ENCODE assay signal across 24 mouse cellular contexts in genomic region chr8:36342650-36343049, GRCm38 (mm10).
"Had no signal": no experiment of that assay in that cellular context is flagged by ENCODE, and none has a peak within 500 bp of the region (broad histone marks: within the 10 kb centered on the region; RNA-seq: fewer than 3 reads in every experiment).

No protein-coding gene starts in this region.

- DNase-seq: gastrocnemius, adult 2 months; gastrocnemius, postnatal 10 days; gastrocnemius, postnatal 25 days; heart, adult 2 months; heart, postnatal 10 days; heart, postnatal 4 days; kidney, adult 8-10 months; kidney, postnatal 14 days; liver; liver, embryonic 13.5 days had no signal

- ATAC-seq: forebrain, embryonic 16.5 days; inflammation-experienced regulatory T-cells, adult 6 months; intestine, embryonic 15.5 days; intestine, postnatal 0 days had no signal

- H3K9me3 ChIP-seq: heart, embryonic 10.5 days; heart, embryonic 12.5 days; hindbrain, embryonic 10.5 days; hindbrain, embryonic 12.5 days; intestine, embryonic 15.5 days; limb, embryonic 10.5 days; limb, embryonic 12.5 days; liver, embryonic 13.5 days had no signal

- H3K4me3 ChIP-seq: gastrocnemius, adult 2 months; heart, adult 2 months; heart, embryonic 10.5 days; heart, embryonic 12.5 days; hindbrain, embryonic 10.5 days; hindbrain, embryonic 12.5 days; intestine, embryonic 15.5 days; layer of hippocampus, adult 2 months; left cerebral cortex, adult 2 months; limb, embryonic 10.5 days; limb, embryonic 12.5 days; liver, embryonic 13.5 days had no signal

- H3K36me3 ChIP-seq: heart, embryonic 10.5 days; heart, embryonic 12.5 days; hindbrain, embryonic 10.5 days; hindbrain, embryonic 12.5 days; intestine, embryonic 15.5 days; limb, embryonic 10.5 days; limb, embryonic 12.5 days; liver, embryonic 13.5 days had no signal

- H3K27ac ChIP-seq: gastrocnemius, adult 2 months; heart, adult 2 months; heart, embryonic 10.5 days; hindbrain, embryonic 10.5 days; hindbrain, embryonic 12.5 days; hindbrain, embryonic 14.5 days; intestine, embryonic 15.5 days; layer of hippocampus, adult 2 months; left cerebral cortex, adult 2 months; limb, embryonic 10.5 days; limb, embryonic 12.5 days; liver, embryonic 13.5 days had no signal

- H3K27me3 ChIP-seq: heart, embryonic 12.5 days; hindbrain, embryonic 12.5 days; intestine, embryonic 15.5 days; limb, embryonic 12.5 days; liver, embryonic 13.5 days had no signal

- H3K4me1 ChIP-seq: heart, embryonic 10.5 days; heart, embryonic 12.5 days; hindbrain, embryonic 10.5 days; hindbrain, embryonic 12.5 days; intestine, embryonic 15.5 days; liver, embryonic 13.5 days had no signal

- H3K9ac ChIP-seq: heart, embryonic 12.5 days; hindbrain, embryonic 12.5 days; hindbrain, embryonic 14.5 days; intestine, embryonic 15.5 days; limb, embryonic 12.5 days; liver, embryonic 13.5 days had no signal

- H3K4me2 ChIP-seq: heart, embryonic 12.5 days; hindbrain, embryonic 12.5 days; hindbrain, embryonic 14.5 days; intestine, embryonic 15.5 days; limb, embryonic 12.5 days; liver, embryonic 11.5 days; liver, embryonic 13.5 days had no signal
